Comparison of ENCODE assay signal across 15 mouse cellular contexts in genomic region chr1:137650082-137650481, GRCm38 (mm10).
A peak's percentile ranks its signal among the peaks of the same experiment; 100 is the strongest.
DNase-seq lines count a peak whose midpoint lies in the region; ATAC-seq lines count a peak whose summit lies in the region.
"Had no signal": no experiment of that assay in that cellular context is flagged by ENCODE, and none has a peak within 500 bp of the region (broad histone marks: within the 10 kb centered on the region; RNA-seq: fewer than 3 reads in every experiment).

No protein-coding gene starts in this region.

- H3K27me3 ChIP-seq in heart, embryonic 15.5 days: no peaks in the 10 kb centered on the region
- H3K27me3 ChIP-seq in lung, embryonic 16.5 days (ENCODE audit: control insufficient read depth, insufficient read depth, low read depth, low read length): no peaks in the 10 kb centered on the region

- H3K4me2 ChIP-seq in heart, embryonic 15.5 days: no peak overlapping the region
- no peak overlapping the region for H3K4me2 ChIP-seq in lung, embryonic 16.5 days (ENCODE audit: low read depth, low read length)

- no peaks in the 10 kb centered on the region for H3K36me3 ChIP-seq in heart, embryonic 15.5 days
- H3K36me3 ChIP-seq in lung, embryonic 16.5 days (ENCODE audit: control insufficient read depth, insufficient read depth, low read length): no peaks in the 10 kb centered on the region

- no peak for DNase-seq in heart, postnatal 36 days
- no peak for DNase-seq in lung, postnatal 36 days
- DNase-seq in thymus, postnatal 0 days (ENCODE audit: low spot score): peak; percentile 76
- DNase-seq in adrenal gland, postnatal 36 days: no peak
- DNase-seq in embryo, embryonic 10 days (ENCODE audit: low spot score): no peak
- DNase-seq: adrenal gland, adult 2 months; cerebellum, postnatal 10 days; gastrocnemius, adult 2 months; retina, postnatal 1 day had no signal

- no peaks in the 10 kb centered on the region for H3K9me3 ChIP-seq in heart, embryonic 15.5 days (replicated peaks)
- no peaks in the 10 kb centered on the region for H3K9me3 ChIP-seq in lung, embryonic 16.5 days (ENCODE audit: control insufficient read depth, low read length)

- H3K9ac ChIP-seq in heart, embryonic 15.5 days: no peak overlapping the region
- H3K9ac ChIP-seq in lung, embryonic 16.5 days (ENCODE audit: low read length): no peak overlapping the region

- peak overlapping the region; percentile 38; the same call in 1 of the 2 replicates for H3K27ac ChIP-seq in heart, embryonic 15.5 days
- peak overlapping the region; percentile 23; the same call in 1 of the 2 replicates for H3K27ac ChIP-seq in lung, embryonic 16.5 days (ENCODE audit: low read length)
- H3K27ac ChIP-seq: gastrocnemius, adult 2 months; hindbrain, postnatal 0 days; left cerebral cortex, adult 2 months had no signal

- H3K4me3 ChIP-seq in heart, embryonic 15.5 days: no peak overlapping the region
- no peak overlapping the region for H3K4me3 ChIP-seq in lung, embryonic 16.5 days (ENCODE audit: low read length)
- H3K4me3 ChIP-seq: gastrocnemius, adult 2 months; left cerebral cortex, adult 2 months had no signal

- 17% methylated on average over 2 of the region's 2 CpGs for WGBS in heart, embryonic 15.5 days
- WGBS in lung, embryonic 16.5 days: 8% methylated on average over 2 of the region's 2 CpGs

- intact Hi-C loops in heart, postnatal 36 days (cut with DNase I): no loop called here

- ATAC-seq in heart, embryonic 15.5 days (replicated peaks; ENCODE audit: insufficient number of reproducible peaks, insufficient read depth, low FRiP score, low read depth): no peak
- peak; percentile 74 for ATAC-seq in lung, embryonic 16.5 days (ENCODE audit: low read depth)
- ATAC-seq in granulocyte monocyte progenitor cell, adult 5-6 weeks (replicated peaks; ENCODE audit: poor library complexity, severe bottlenecking): 0 out of 2 replicates have a peak, but pooled peaks have one; percentile 20
- ATAC-seq: forebrain, embryonic 14.5 days; hindbrain, postnatal 0 days had no signal

- peaks cover 15% of the 10 kb centered on the region for H3K4me1 ChIP-seq in heart, embryonic 15.5 days (replicated peaks)
- peaks cover 13% of the 10 kb centered on the region for H3K4me1 ChIP-seq in lung, embryonic 16.5 days (replicated peaks; ENCODE audit: control insufficient read depth, insufficient read depth, low read length)
